Mouse (Mus musculus) G1E-ER4 (cell line): Measurements from ENCODE around the gene A730049H05Rik. TPM values are rescaled to one million over a fixed set of nuclear protein-coding genes. Genes with fewer than 3 reads are reported as not detected.

ENCODE experiments used
- GATA1 ChIP-seq: IDR thresholded peaks from one replicate; pipeline ENCODE4 v1.8.0; 2012; ENCODE audit warnings: low read length, inconsistent platforms
- polyA plus RNA-seq: library from polyadenylated mRNA; stranded (reverse); fragments of >175 nt; gene quantifications from 2 replicates; pipeline ENCODE4 v1.2.3, GENCODE M21; 2012

The A730049H05Rik gene
- polyA plus RNA-seq, 1 experiment, result not detected

- TF ChIP-seq GATA1, result no peak
These were observed 1.4 kb downstream of the A730049H05Rik start for GRCm38 (mm10) chr6:92817661-92818060.

GRCm38 (mm10) chr6:92821606-92822005 is 5.3 kb downstream of the A730049H05Rik start:
- TF ChIP-seq GATA1, result no peak

GRCm38 (mm10) chr6:92822006-92822405 is 5.7 kb downstream of the A730049H05Rik start:
- TF ChIP-seq GATA1, result no peak

- TF ChIP-seq GATA1, result no peak
These were observed 7.7 kb downstream of the A730049H05Rik start for GRCm38 (mm10) chr6:92823991-92824390.

- no peak for TF ChIP-seq GATA1
These were observed 10.3 kb downstream of the A730049H05Rik start for GRCm38 (mm10) chr6:92826561-92826960.

- no peak for TF ChIP-seq GATA1
These were observed 11.1 kb downstream of the A730049H05Rik start for GRCm38 (mm10) chr6:92827360-92827759.

- TF ChIP-seq GATA1, result no peak
These were observed 12.9 kb downstream of the A730049H05Rik start for GRCm38 (mm10) chr6:92829148-92829547.

- no peak for TF ChIP-seq GATA1
These were observed 14.8 kb downstream of the A730049H05Rik start for GRCm38 (mm10) chr6:92831106-92831505.

- TF ChIP-seq GATA1, result no peak
These were observed 25.7 kb downstream of the A730049H05Rik start for GRCm38 (mm10) chr6:92842000-92842399.

GRCm38 (mm10) chr6:92843474-92843873 is 27.2 kb downstream of the A730049H05Rik start:
- no peak for TF ChIP-seq GATA1

- no peak for TF ChIP-seq GATA1
These were observed 29.6 kb downstream of the A730049H05Rik start for GRCm38 (mm10) chr6:92845898-92846297.

GRCm38 (mm10) chr6:92846614-92847013 is 30.3 kb downstream of the A730049H05Rik start:
- no peak for TF ChIP-seq GATA1

- TF ChIP-seq GATA1, result no peak
These were observed 32.9 kb downstream of the A730049H05Rik start for GRCm38 (mm10) chr6:92849208-92849607.

GRCm38 (mm10) chr6:92850250-92850649 is 34.0 kb downstream of the A730049H05Rik start:
- no peak for TF ChIP-seq GATA1

- no peak for TF ChIP-seq GATA1
These were observed 38.6 kb downstream of the A730049H05Rik start for GRCm38 (mm10) chr6:92854873-92855272.

- no peak for TF ChIP-seq GATA1
These were observed 41.5 kb downstream of the A730049H05Rik start for GRCm38 (mm10) chr6:92857761-92858160.

- no peak for TF ChIP-seq GATA1
These were observed 42.6 kb downstream of the A730049H05Rik start for GRCm38 (mm10) chr6:92858721-92859510.

- no peak for TF ChIP-seq GATA1
These were observed 44.1 kb downstream of the A730049H05Rik start for GRCm38 (mm10) chr6:92860285-92860912.
